Mouse (Mus musculus) liver, postnatal 0 days (tissue): ENCODE results near the gene Rab29.

Experiments used
- CTCF ChIP-seq: sonication (generic); IDR thresholded peaks from 2 replicates; pipeline ENCODE4 v1.5.1; 2016; ENCODE audit warnings: antibody characterized with exemption, low read depth
- EP300 ChIP-seq: IDR thresholded peaks from 2 replicates; pipeline ENCODE4 v1.6.1; 2016; ENCODE audit warnings: antibody characterized with exemption, low read depth, mild to moderate bottlenecking

DNA sequence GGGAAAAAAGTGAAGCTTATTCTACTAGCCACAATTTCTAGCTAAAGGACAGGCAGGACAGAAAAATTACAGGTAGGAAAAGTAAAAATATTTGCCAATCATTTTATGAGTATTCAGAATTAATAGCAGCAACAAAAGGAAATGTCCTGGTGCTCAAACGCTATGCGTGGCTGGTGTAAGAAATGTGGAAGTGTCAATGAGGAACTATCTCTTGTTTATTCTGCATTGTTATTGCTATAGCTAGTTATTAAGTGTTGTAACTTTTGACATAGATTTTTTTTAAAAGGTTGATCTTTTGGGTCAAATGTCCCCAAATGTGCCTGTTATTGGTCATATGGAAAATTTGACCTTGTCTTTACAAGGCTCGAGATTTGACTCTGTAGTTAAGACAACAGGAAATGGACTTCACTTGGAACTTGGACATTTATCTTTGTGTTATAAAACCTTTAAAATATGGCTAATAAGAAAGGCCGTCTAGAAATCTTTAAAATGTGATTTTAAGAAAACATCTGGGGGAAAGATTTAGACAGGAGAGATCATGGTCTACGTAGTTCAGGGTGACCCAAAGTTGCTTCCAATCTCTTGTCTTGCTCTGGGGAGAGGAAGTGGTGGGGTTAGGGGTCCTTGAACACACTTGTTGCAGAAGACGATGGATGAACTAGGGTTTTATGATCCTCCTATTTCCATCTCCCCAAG lies 572 bp upstream of the Rab29 start:
- no peak for TF ChIP-seq EP300
- TF ChIP-seq CTCF: no peak
